Mouse (Mus musculus): ENCODE measurements at regions not wholly inside any gene's neighbourhood (a gene's known extent, or its start where the extent isn't known, plus 50 kb on each side); places are given as distances from the start of the nearest gene placed in this dataset.

GRCm38 (mm10) chr1:184547650-184548235, 184.7 kb downstream of the Hlx start:
- WGBS = 58% methylated on average over 15 of the region's 15 CpGs
- Histone ChIP-seq H3K4me1 (replicated peaks; ENCODE audit: control insufficient read depth, insufficient read depth, low read length) (no peaks in the 10 kb centered on the region), H3K4me3 (ENCODE audit: low read depth, low read length) (no peak overlapping the region), H3K27me3 (replicated peaks; ENCODE audit: control insufficient read depth, insufficient read depth, low read length) (no peaks in the 10 kb centered on the region), H3K9me3 (ENCODE audit: control insufficient read depth) (no peaks in the 10 kb centered on the region), H3K9ac (ENCODE audit: low read depth, low read length) (no peak overlapping the region), H3K36me3 (ENCODE audit: control insufficient read depth, insufficient read depth) (no peaks in the 10 kb centered on the region), H3K27ac (ENCODE audit: low read depth, low read length) (no peak overlapping the region), H3K4me2 (replicated peaks; ENCODE audit: low read depth) (no peak overlapping the region)
- TF ChIP-seq CTCF (IDR thresholded peaks at IDR 0.05; ENCODE audit: low read depth) = no peak
- ATAC-seq = no peak

GRCm38 (mm10) chr1:184546140-184546661, 186.2 kb downstream of the Hlx start:
- Histone ChIP-seq H3K27me3 (replicated peaks; ENCODE audit: control insufficient read depth, insufficient read depth, low read length) (no peaks in the 10 kb centered on the region), H3K36me3 (ENCODE audit: control insufficient read depth, insufficient read depth) (no peaks in the 10 kb centered on the region), H3K27ac (ENCODE audit: low read depth, low read length) (no peak overlapping the region), H3K9ac (ENCODE audit: low read depth, low read length) (no peak overlapping the region), H3K9me3 (ENCODE audit: control insufficient read depth) (no peaks in the 10 kb centered on the region), H3K4me1 (replicated peaks; ENCODE audit: control insufficient read depth, insufficient read depth, low read length) (no peaks in the 10 kb centered on the region), H3K4me2 (replicated peaks; ENCODE audit: low read depth) (no peak overlapping the region), H3K4me3 (ENCODE audit: low read depth, low read length) (no peak overlapping the region)
- TF ChIP-seq CTCF (IDR thresholded peaks at IDR 0.05; ENCODE audit: low read depth) = no peak
- WGBS = 82% methylated on average over 5 of the region's 5 CpGs
- ATAC-seq = no peak

- H3K9ac ChIP-seq (ENCODE audit: low read depth, low read length) = no peak overlapping the region
- no peaks in the 10 kb centered on the region for H3K9me3 ChIP-seq (ENCODE audit: control insufficient read depth)
- no peak overlapping the region for H3K4me2 ChIP-seq (replicated peaks; ENCODE audit: low read depth)
- no peak for TF ChIP-seq CTCF (IDR thresholded peaks at IDR 0.05; ENCODE audit: low read depth)
- ATAC-seq = no peak
- no peak overlapping the region for H3K27ac ChIP-seq (ENCODE audit: low read depth, low read length)
- no peaks in the 10 kb centered on the region for H3K27me3 ChIP-seq (replicated peaks; ENCODE audit: control insufficient read depth, insufficient read depth, low read length)
- 63% methylated on average over 4 of the region's 4 CpGs for WGBS
- H3K36me3 ChIP-seq (ENCODE audit: control insufficient read depth, insufficient read depth) = no peaks in the 10 kb centered on the region
- H3K4me3 ChIP-seq (ENCODE audit: low read depth, low read length) = no peak overlapping the region
- no peaks in the 10 kb centered on the region for H3K4me1 ChIP-seq (replicated peaks; ENCODE audit: control insufficient read depth, insufficient read depth, low read length)
Measured at GRCm38 (mm10) chr1:184545111-184545510, 187.3 kb downstream of the Hlx start.

- no peak for ATAC-seq
- Histone ChIP-seq H3K27me3 (replicated peaks; ENCODE audit: control insufficient read depth, insufficient read depth, low read length) (no peaks in the 10 kb centered on the region), H3K27ac (ENCODE audit: low read depth, low read length) (no peak overlapping the region), H3K4me3 (ENCODE audit: low read depth, low read length) (no peak overlapping the region), H3K36me3 (ENCODE audit: control insufficient read depth, insufficient read depth) (no peaks in the 10 kb centered on the region), H3K9ac (ENCODE audit: low read depth, low read length) (no peak overlapping the region), H3K4me2 (replicated peaks; ENCODE audit: low read depth) (no peak overlapping the region), H3K9me3 (ENCODE audit: control insufficient read depth) (no peaks in the 10 kb centered on the region), H3K4me1 (replicated peaks; ENCODE audit: control insufficient read depth, insufficient read depth, low read length) (no peaks in the 10 kb centered on the region)
- no peak for TF ChIP-seq CTCF (IDR thresholded peaks at IDR 0.05; ENCODE audit: low read depth)
- WGBS = 77% methylated on average over 11 of the region's 11 CpGs
Measured at GRCm38 (mm10) chr1:184542321-184543115, 189.9 kb downstream of the Hlx start.

- Histone ChIP-seq H3K4me2 (replicated peaks; ENCODE audit: low read depth) (no peak overlapping the region), H3K27ac (ENCODE audit: low read depth, low read length) (no peak overlapping the region), H3K27me3 (replicated peaks; ENCODE audit: control insufficient read depth, insufficient read depth, low read length) (no peaks in the 10 kb centered on the region), H3K36me3 (ENCODE audit: control insufficient read depth, insufficient read depth) (no peaks in the 10 kb centered on the region), H3K9ac (ENCODE audit: low read depth, low read length) (no peak overlapping the region), H3K9me3 (ENCODE audit: control insufficient read depth) (no peaks in the 10 kb centered on the region), H3K4me3 (ENCODE audit: low read depth, low read length) (no peak overlapping the region), H3K4me1 (replicated peaks; ENCODE audit: control insufficient read depth, insufficient read depth, low read length) (no peaks in the 10 kb centered on the region)
- ATAC-seq = no peak
- 35% methylated on average over 7 of the region's 7 CpGs for WGBS
- no peak for TF ChIP-seq CTCF (IDR thresholded peaks at IDR 0.05; ENCODE audit: low read depth)
Measured at GRCm38 (mm10) chr1:184539818-184540217, 192.6 kb downstream of the Hlx start.

- Histone ChIP-seq H3K9ac (ENCODE audit: low read depth, low read length) (no peak overlapping the region), H3K4me2 (replicated peaks; ENCODE audit: low read depth) (no peak overlapping the region), H3K27ac (ENCODE audit: low read depth, low read length) (no peak overlapping the region), H3K9me3 (ENCODE audit: control insufficient read depth) (no peaks in the 10 kb centered on the region), H3K27me3 (replicated peaks; ENCODE audit: control insufficient read depth, insufficient read depth, low read length) (no peaks in the 10 kb centered on the region), H3K4me1 (replicated peaks; ENCODE audit: control insufficient read depth, insufficient read depth, low read length) (no peaks in the 10 kb centered on the region), H3K36me3 (ENCODE audit: control insufficient read depth, insufficient read depth) (no peaks in the 10 kb centered on the region), H3K4me3 (ENCODE audit: low read depth, low read length) (no peak overlapping the region)
- no peak for ATAC-seq
- no peak for TF ChIP-seq CTCF (IDR thresholded peaks at IDR 0.05; ENCODE audit: low read depth)
- 75% methylated on average over 11 of the region's 11 CpGs for WGBS
Measured at GRCm38 (mm10) chr1:184536311-184537200, 195.9 kb downstream of the Hlx start.

All from intestine, postnatal 0 days (tissue).